Mouse (Mus musculus) CH12.LX (cell line): ENCODE measurements around the gene Nacc2.

Source experiments
- CTCF ChIP-seq, 2 experiments: IDR thresholded peaks in 1 of 2; conservative IDR thresholded peaks in 1 of 2; 2 replicates each; pipeline ENCODE4 v1.5.1; 2011 to 2012; ENCODE audit warnings: low read depth in 2 of 2, low read length in 2 of 2, improper control_type of control experiment in 1 of 2, inconsistent platforms in 1 of 2, mild to moderate bottlenecking in 1 of 2, moderate library complexity in 1 of 2
- POLR2A ChIP-seq: IDR thresholded peaks from 2 replicates; pipeline ENCODE4 v1.6.1; 2011; ENCODE audit warnings: low read depth, mild to moderate bottlenecking, improper control_type of control experiment, low read length

GRCm38 (mm10) chr2:26024138-26025075 is 98.6 kb downstream of the Nacc2 start:
- TF ChIP-seq CTCF (conservative IDR thresholded peaks at IDR 0.05 in 1 of 2, IDR thresholded peaks at IDR 0.05 in 1 of 2; ENCODE audit: low read depth in 2 of 2, low read length in 2 of 2) (peak; percentile 88 to 98), POLR2A (no peak)
